Mouse (Mus musculus) neural tube, postnatal 0 days (tissue): ENCODE data around the gene Cage1. TPM values are rescaled to one million over a fixed set of nuclear protein-coding genes. Genes with fewer than 3 reads are reported as not detected.

Source experiments
- microRNA-seq: library from miRNA; unstranded; fragments of <30 nt; microRNA quantifications from one replicate; pipeline ENCODE4, GENCODE M21; 2016
- polyA plus RNA-seq: library from polyadenylated mRNA; unstranded; fragments of >200 nt; fragmentation: Nextera tagmentation; extraction: Ambion mirVana; gene quantifications from 2 replicates; pipeline ENCODE4 v1.2.1, GENCODE M21; 2015

Gene Cage1
- 2.3 TPM in 2 replicates for polyA plus RNA-seq

DNA sequence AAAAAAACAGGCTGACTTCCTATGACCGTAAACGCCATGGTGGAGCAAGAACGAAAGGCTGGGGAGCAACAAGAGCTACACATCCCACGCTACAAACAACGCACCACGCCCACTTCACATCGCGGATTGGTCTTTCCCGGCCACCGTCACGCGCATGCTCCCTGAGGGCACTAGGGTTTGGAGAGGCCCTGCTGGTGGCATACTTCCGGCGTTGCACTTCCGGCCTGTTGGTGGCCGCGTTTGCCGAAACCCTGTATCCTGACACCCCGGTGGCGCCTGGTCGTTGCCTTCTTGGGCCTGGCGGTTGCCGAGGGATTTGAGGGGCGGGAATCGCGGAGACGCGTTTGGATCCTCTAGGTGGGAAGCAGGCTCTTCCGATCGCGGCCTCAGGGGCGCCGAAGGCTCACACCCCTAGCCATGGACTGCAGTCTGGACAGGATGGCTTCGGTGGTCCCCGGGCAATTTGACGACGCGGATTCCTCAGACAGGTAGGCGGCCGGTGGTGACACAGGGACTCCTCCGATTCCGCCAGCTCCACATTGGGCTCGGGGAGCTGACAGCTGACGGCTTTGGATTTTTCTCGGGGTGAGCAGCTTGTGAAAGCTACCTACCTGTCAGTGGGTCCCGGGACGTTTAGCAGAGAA, at the start of gene Cage1:
Gene Cage1, minus strand, starts transcription at position 26 of the 644 bp plus-strand sequence.

DNA sequence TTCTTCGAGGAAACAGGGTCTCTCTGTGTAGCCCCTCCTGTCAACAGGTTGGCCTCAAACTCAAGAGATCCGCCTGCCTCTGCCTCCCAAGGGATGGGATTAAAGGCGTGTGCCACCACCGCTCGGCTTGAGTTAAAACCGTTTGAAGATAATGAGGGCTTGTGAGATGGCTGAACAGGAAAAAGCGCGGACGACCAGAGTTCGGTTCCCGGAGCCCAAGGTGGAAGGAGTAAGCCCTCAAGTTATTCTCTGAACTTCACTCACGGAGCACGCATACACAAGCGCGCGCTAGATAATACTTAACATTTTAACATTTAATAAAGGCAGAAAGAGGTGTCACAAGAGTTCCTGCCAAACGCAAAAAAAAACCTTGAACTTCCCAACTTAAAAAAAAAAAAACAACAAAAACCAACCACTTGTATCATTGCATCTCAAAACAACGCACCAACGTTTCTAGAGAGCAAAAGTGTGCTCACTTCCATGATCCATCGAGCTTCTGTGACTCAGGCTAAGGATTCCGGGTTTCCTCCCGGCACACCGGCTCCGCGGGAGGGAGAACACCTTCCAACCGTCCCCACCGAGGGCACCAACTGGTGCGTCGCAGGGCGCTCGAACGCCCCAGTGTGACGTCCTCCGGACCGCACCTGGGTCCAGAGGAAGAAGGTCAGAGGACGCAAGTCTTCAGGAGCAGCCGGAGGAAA, 376 bp downstream of the Cage1 start, which contains the start of gene Riok1:
Gene Riok1, plus strand, starts transcription at position 653 of the 701 bp plus-strand sequence.

GRCm38 (mm10) chr13:37993704-37994404, 43.0 kb downstream of the Cage1 start, which contains the start of gene Ssr1:
TSS of gene Ssr1 (minus strand) at chr13:37994217.

Small RNAs within 50 kb of the gene (microRNA-seq; reads per million reads assigned to microRNA genes)
- not detected for gene Gm27387

Other genes with a start within 250 kb of the Cage1 start
- 53.0 and 59.1 TPM in 2 replicates for gene Ssr1, start 42.9 kb downstream of the Cage1 start, polyA plus RNA-seq
- gene Riok1, start 74 bp downstream of the Cage1 start, polyA plus RNA-seq: 37.4 and 37.7 TPM in 2 replicates
- gene Dsp, start 114.2 kb upstream of the Cage1 start, polyA plus RNA-seq: 0.06 and 0.08 TPM in 2 replicates
- 20.2 and 23.2 TPM in 2 replicates for gene Snrnp48, start 167.9 kb upstream of the Cage1 start, polyA plus RNA-seq